Mouse (Mus musculus) kidney, embryonic 16.5 days (tissue): ENCODE data around the gene Papss2. TPM values are rescaled to one million over a fixed set of nuclear protein-coding genes. Genes with fewer than 3 reads are reported as not detected.

Source experiments
- ATAC-seq: fragments of 200-750 bp; cut with Nextera tagmentation; 2 replicates; pipeline ENCODE4 v1.8.0; 2017; ENCODE audit warnings: moderate TSS enrichment; ENCODE audit not compliant: low FRiP score, low TSS enrichment
- H3K27ac ChIP-seq: fragments of 300-500 bp; sonication (generic); 2 replicates; pipeline ENCODE4 v1.5.1; 2014; ENCODE audit warnings: low read length
- H3K27me3 ChIP-seq: fragments of 300-500 bp; sonication (generic); 2 replicates; pipeline ENCODE4 v1.6.1; 2014; ENCODE audit warnings: low read length, control low read depth, mixed read lengths; ENCODE audit not compliant: insufficient read depth
- H3K36me3 ChIP-seq: fragments of 300-500 bp; sonication (generic); 2 replicates; pipeline ENCODE4 v1.6.1; 2014; ENCODE audit warnings: low read length, control low read depth, mixed read lengths; ENCODE audit not compliant: insufficient read depth
- H3K4me1 ChIP-seq: fragments of 300-500 bp; sonication (generic); 2 replicates; pipeline ENCODE4 v1.6.1; 2014; ENCODE audit warnings: low read length, control low read depth, mixed read lengths; ENCODE audit not compliant: insufficient read depth
- H3K4me2 ChIP-seq: fragments of 300-500 bp; sonication (generic); replicated peaks from 2 replicates; pipeline ENCODE4 v1.6.1; 2014; ENCODE audit warnings: low read depth, low read length
- H3K4me3 ChIP-seq: fragments of 300-500 bp; sonication (generic); 2 replicates; pipeline ENCODE4 v1.5.1; 2014; ENCODE audit warnings: mild to moderate bottlenecking, low read length
- H3K9ac ChIP-seq: fragments of 300-500 bp; sonication (generic); replicated peaks from 2 replicates; pipeline ENCODE4 v1.6.1; 2014; ENCODE audit warnings: low read length
- H3K9me3 ChIP-seq: fragments of 300-500 bp; sonication (generic); 2 replicates; pipeline ENCODE4 v1.6.1; 2016; ENCODE audit warnings: low read length, control low read depth
- WGBS: fragments of 180-500 bp; shearing (Covaris S2); extraction: QIAGEN DNeasy Blood & Tissue Kit; methylation state at CpG from one replicate; pipeline ENCODE4 v1.1.7; 2014; 5-methylcytosine and 5-hydroxymethylcytosine counted together
- polyA plus RNA-seq: library from polyadenylated mRNA; unstranded; fragments of >200 nt; fragmentation: Nextera tagmentation; extraction: Ambion mirVana; gene quantifications from 2 replicates; pipeline ENCODE4 v1.2.1, GENCODE M21; 2015

Papss2 gene
- polyA plus RNA-seq, 1 experiment from 2014 or later, result 17.0 TPM

DNA sequence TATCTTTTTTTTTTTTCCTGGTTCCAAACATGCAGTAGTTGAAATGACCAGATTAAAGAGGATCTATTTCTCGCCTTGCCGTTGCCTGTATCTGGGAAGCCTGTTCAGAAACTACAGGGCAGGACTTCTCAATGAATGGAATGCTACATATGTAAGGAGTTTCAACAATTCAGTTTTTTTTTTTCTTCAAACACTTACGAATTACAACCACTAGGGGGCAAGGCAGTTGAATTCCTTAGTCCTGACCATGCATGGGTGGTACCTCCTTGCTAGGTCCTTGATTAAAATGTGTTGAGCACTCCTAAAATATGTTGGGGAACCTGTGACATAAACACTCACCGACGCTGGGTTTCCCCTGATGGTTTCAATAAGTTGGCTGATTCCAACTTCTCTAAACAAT, 1.7 kb upstream of the Papss2 start:
- Histone ChIP-seq H3K9me3 (no peaks in the 10 kb centered on the region), H3K27me3 (no peaks in the 10 kb centered on the region), H3K27ac (no peak overlapping the region), H3K4me2 (no peak overlapping the region), H3K4me1 (0 out of 2 replicates have a peak, but pooled peaks cover 2% of the 10 kb centered on the region), H3K9ac (no peak overlapping the region), H3K36me3 (no peaks in the 10 kb centered on the region), H3K4me3 (no peak overlapping the region)
- no peak for ATAC-seq
- 90% methylated on average over 5 of the region's 5 CpGs for WGBS

DNA sequence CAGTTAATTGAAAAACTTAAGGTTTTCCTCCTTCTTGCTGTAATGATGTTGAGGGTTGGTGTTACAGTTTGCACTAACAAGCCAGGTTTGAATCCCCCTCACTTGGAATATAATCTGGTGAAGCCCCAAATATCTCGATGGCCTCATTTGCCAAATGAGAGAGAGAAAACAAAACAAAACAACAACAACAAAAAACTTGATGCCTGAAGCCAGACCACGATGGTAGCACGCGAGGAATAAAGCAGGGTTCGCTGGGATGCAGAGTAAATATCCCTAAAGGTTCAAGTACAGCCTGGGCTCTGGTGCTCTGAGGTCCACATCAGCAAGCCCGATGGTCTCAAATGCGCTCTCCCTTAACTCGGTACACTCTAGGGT, 472 bp upstream of the Papss2 start:
- ATAC-seq, result no peak; the same call in 1 of the 2 replicates
- H3K4me1 ChIP-seq, result 0 out of 2 replicates have a peak, but pooled peaks cover 6% of the 10 kb centered on the region

DNA sequence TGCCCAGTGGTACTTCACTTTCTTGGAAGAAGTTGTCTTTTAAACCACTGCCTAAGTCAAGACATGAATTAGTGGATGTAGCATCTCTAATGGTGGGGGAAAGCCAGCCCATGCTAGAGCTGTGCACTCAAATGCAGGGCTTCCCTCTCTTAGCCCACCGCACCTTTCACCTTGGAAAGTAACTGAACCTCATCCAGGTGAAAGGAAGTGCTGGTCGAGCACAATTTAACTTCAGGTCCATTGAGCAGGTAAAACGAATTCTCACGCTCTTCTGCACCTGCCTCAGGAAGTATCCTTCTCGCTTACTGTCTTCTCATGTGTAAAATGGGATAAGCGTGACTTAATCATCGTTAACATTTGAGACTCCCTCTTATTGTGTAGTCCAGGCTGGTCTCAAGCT, 3.4 kb downstream of the Papss2 start:
- H3K36me3 ChIP-seq, result no peaks in the 10 kb centered on the region
- ATAC-seq, result peak; percentile 46; the same call in 1 of the 2 replicates
- H3K27me3 ChIP-seq, result no peaks in the 10 kb centered on the region
- 0 out of 2 replicates have a peak overlapping the region, but pooled peaks have one; percentile 4 for H3K4me2 ChIP-seq
- peak overlapping the region; percentile 14 for H3K27ac ChIP-seq
- H3K9ac ChIP-seq, result no peak overlapping the region
- no peak overlapping the region for H3K4me3 ChIP-seq
- WGBS, result 51% methylated on average over 7 of the region's 7 CpGs
- no peaks in the 10 kb centered on the region for H3K9me3 ChIP-seq
- 0 out of 2 replicates have a peak, but pooled peaks cover 6% of the 10 kb centered on the region for H3K4me1 ChIP-seq

More for the DNA sequence above, 472 bp upstream of the Papss2 start:
- 16% methylated on average over 8 of the region's 8 CpGs for WGBS
- Histone ChIP-seq H3K4me2 (peak overlapping the region; percentile 91), H3K27ac (no peak overlapping the region), H3K9me3 (no peaks in the 10 kb centered on the region), H3K27me3 (no peaks in the 10 kb centered on the region), H3K4me3 (peak overlapping the region; percentile 79), H3K9ac (peak overlapping the region; percentile 79), H3K36me3 (no peaks in the 10 kb centered on the region)

GRCm38 (mm10) chr19:32599436-32599835, 3.8 kb downstream of the Papss2 start:
- no peaks in the 10 kb centered on the region for H3K36me3 ChIP-seq
- H3K4me3 ChIP-seq, result no peak overlapping the region
- no peaks in the 10 kb centered on the region for H3K9me3 ChIP-seq
- no peaks in the 10 kb centered on the region for H3K27me3 ChIP-seq
- ATAC-seq, result no peak
- H3K9ac ChIP-seq, result no peak overlapping the region
- H3K4me2 ChIP-seq, result 0 out of 2 replicates have a peak overlapping the region, but pooled peaks have one; percentile 4
- 0 out of 2 replicates have a peak overlapping the region, but pooled peaks have one; percentile 14 for H3K27ac ChIP-seq
- WGBS, result 47% methylated on average over 5 of the region's 5 CpGs
- peaks cover 6% of the 10 kb centered on the region; the same call in 1 of the 2 replicates for H3K4me1 ChIP-seq

DNA sequence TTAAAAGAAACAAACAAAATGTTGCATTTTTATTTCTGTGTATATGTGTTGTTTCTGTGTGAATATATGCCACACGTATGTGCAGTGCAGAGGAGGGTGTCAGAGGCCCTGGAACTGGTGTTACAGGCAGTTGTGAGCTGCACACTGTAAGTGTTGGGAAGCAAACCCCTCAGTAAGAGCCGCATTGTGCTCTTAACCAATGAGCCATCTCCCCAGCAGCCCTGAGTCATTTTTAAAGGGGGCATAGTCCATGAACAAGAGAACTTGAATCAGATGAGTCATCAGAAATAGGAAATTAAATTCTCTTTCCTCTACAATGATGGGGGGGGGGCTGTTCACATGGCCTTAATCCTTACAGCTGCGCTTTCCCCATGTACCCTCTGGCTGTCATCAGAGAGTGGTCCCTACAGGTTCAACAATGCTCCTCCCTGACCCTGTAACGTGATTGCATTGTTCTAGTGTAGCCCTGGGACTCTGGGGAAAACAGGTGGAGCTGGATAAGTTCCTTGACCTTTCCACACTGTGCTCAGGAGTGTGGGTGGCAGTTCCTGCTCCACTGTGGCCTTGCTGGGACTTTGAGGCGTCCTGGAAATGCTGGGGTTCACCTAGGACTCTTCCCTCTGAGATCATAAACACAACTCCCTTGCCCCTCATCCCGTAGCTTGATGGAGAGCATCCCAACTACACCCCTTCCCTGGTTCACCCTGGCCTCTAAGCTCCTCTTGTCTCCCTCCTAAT, 5.6 kb downstream of the Papss2 start:
- H3K4me1 ChIP-seq, result peaks cover 7% of the 10 kb centered on the region
- ATAC-seq, result no peak
- no peaks in the 10 kb centered on the region for H3K9me3 ChIP-seq
- no peak overlapping the region for H3K4me3 ChIP-seq
- H3K4me2 ChIP-seq, result no peak overlapping the region
- no peaks in the 10 kb centered on the region for H3K27me3 ChIP-seq
- 71% methylated on average over 6 of the region's 6 CpGs for WGBS
- H3K36me3 ChIP-seq, result no peaks in the 10 kb centered on the region
- H3K27ac ChIP-seq, result no peak overlapping the region
- H3K9ac ChIP-seq, result no peak overlapping the region

DNA sequence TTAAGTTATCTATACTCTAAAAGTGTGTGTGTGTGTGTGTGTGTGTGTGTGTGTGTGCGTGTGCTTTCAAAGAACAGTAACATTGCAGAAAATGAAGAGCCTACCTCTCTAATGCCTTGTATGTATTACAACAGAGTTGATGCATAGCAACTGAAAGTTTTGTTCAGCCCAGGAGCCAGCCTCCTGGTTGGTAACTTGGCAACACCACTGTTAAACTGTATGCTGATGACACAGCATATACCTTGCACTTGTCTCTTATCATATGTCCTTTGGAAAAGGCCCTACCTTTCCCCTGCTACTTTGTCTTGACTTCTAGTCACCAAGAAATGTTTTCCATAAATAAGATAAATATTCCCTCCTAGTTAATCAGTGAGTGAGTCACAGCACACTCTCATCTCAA, 7.9 kb downstream of the Papss2 start:
- Histone ChIP-seq H3K9me3 (no peaks in the 10 kb centered on the region), H3K4me1 (peaks cover 13% of the 10 kb centered on the region), H3K36me3 (no peaks in the 10 kb centered on the region), H3K27ac (no peak overlapping the region), H3K4me3 (no peak overlapping the region), H3K9ac (no peak overlapping the region), H3K27me3 (no peaks in the 10 kb centered on the region), H3K4me2 (no peak overlapping the region)
- 82% methylated on average over 1 of the region's 1 CpGs for WGBS
- no peak for ATAC-seq

- Histone ChIP-seq H3K9ac (no peak overlapping the region), H3K36me3 (no peaks in the 10 kb centered on the region), H3K4me3 (no peak overlapping the region), H3K4me2 (no peak overlapping the region), H3K4me1 (peaks cover 13% of the 10 kb centered on the region), H3K27ac (no peak overlapping the region), H3K9me3 (no peaks in the 10 kb centered on the region), H3K27me3 (no peaks in the 10 kb centered on the region)
- ATAC-seq, result no peak
- WGBS, result 60% methylated on average over 8 of the region's 8 CpGs
Observed at GRCm38 (mm10) chr19:32604127-32604526, 8.5 kb downstream of the Papss2 start.

DNA sequence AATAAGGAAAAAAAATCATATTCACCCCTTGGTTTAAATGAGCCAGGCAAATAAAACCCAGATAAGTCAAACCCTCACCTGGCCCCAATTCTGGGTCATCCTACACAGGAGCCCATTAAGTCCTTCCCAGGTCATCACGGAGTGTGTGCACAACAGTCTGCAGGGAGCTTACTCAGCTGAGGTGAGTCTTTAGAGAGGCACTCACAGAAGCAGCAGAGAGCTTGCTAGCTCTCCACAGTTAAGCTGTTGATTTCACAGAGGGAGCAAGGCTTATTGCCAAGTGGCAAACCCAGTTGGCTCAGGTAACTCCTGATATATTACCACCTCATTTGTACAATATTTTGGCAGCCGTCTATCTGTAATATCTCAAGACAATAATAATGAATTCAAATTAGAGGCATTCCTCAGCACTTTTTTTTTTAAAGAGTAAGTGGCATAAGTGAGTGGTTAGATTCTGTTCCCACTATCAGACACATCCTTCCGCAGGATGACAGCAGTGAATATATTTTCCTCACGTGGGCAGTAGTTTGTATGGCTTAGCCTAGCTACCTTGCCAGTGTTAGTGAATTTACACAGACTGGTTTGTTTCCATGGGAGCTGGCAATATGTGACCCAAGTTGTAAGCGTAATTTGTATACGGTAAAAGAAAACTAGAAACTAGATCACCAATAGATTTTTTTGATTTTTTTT, 9.1 kb downstream of the Papss2 start:
- no peaks in the 10 kb centered on the region for H3K9me3 ChIP-seq
- 81% methylated on average over 6 of the region's 6 CpGs for WGBS
- peaks cover 11% of the 10 kb centered on the region for H3K4me1 ChIP-seq
- H3K27me3 ChIP-seq, result no peaks in the 10 kb centered on the region
- no peaks in the 10 kb centered on the region for H3K36me3 ChIP-seq
- no peak overlapping the region for H3K9ac ChIP-seq
- H3K4me3 ChIP-seq, result no peak overlapping the region
- no peak for ATAC-seq
- no peak overlapping the region for H3K4me2 ChIP-seq
- H3K27ac ChIP-seq, result no peak overlapping the region

- 62% methylated on average over 4 of the region's 4 CpGs for WGBS
- Histone ChIP-seq H3K4me2 (no peak overlapping the region), H3K27ac (no peak overlapping the region), H3K4me3 (no peak overlapping the region), H3K9me3 (no peaks in the 10 kb centered on the region), H3K27me3 (no peaks in the 10 kb centered on the region), H3K4me1 (peaks cover 9% of the 10 kb centered on the region), H3K36me3 (no peaks in the 10 kb centered on the region), H3K9ac (no peak overlapping the region)
- no peak for ATAC-seq
Observed at GRCm38 (mm10) chr19:32606227-32606827, 10.7 kb downstream of the Papss2 start.
